Mouse (Mus musculus): ENCODE results near the gene Dhx37.

- TF ChIP-seq CTCF (IDR thresholded peaks at IDR 0.05; ENCODE audit: low read depth) (no peak), EP300 (IDR thresholded peaks at IDR 0.05; ENCODE audit: low read depth) (no peak; the same call in 1 of the 2 replicates)
Observed at GRCm38 (mm10) chr5:125408842-125409241, 25.1 kb downstream of the Dhx37 start.

All from liver, postnatal 0 days (tissue).